Mouse (Mus musculus): Measurements from ENCODE around the gene Xpo1. TPM values are rescaled to one million over a fixed set of nuclear protein-coding genes. Genes with fewer than 3 reads are reported as not detected.

Gene Xpo1
- polyA plus RNA-seq (2015; fragmentation: Nextera tagmentation; extraction: Ambion mirVana): 66.7 and 74.3 TPM in 2 replicates

DNA sequence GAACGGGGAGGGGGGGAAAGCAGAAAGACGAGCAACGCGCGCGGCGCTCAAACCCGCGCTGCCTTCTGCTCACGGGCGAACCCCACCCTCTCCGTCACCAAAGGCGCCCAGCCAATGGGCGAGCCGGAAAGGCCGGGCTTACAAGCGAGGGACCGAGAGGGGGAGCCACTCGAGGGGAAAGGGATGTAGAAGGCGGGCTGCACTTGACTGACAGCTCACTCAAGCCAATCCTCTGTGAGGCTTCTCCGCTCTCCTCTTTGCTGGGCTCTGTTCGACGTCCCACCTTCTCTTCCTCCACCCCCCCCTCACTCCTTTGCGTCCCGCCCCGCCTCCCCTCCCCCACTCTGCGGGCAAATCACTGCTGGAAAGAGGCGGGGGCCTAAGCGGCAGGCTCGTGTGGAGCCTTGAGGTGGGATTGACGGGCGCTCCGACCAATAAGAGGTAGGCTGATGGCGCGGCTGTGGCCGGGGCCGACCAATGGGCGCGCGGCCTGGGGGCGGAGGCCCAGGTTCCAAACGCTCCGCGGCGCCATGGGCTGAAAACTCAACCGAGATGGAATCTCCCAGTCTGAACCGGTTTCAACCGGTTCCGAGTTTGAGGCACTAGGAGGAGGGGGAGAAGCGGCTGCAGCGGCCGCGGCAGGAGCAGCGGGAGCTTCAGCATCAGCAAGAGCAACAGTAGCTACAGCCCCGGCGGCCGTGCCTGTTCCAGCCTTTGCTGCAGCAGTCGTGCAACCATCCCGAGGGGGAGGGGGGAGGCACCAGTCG, at the start of gene Xpo1:
TSS of gene Xpo1 (plus strand) at position 615 of the 767 bp plus-strand sequence.
- WGBS: under 1% methylated on average over 58 of the region's 60 CpGs
- Histone ChIP-seq H3K27me3 (no peaks in the 10 kb centered on the region), H3K36me3 (no peaks in the 10 kb centered on the region), H3K27ac (replicated peaks) (peak within 1 kb of the TSS; percentile 100), H3K4me2 (peak within 1 kb of the TSS; percentile 91), H3K9ac (peak within 1 kb of the TSS; percentile 98), H3K4me3 (peak within 1 kb of the TSS; percentile 94), H3K4me1 (replicated peaks) (peaks cover 27% of the 10 kb centered on the region), H3K9me3 (no peaks in the 10 kb centered on the region)
- ATAC-seq (ENCODE audit: low read depth): peak; percentile 98

- H3K4me1 ChIP-seq (replicated peaks): peaks cover 7% of the 10 kb centered on the region
- 88% methylated on average over 7 of the region's 7 CpGs for WGBS
- no peaks in the 10 kb centered on the region for H3K36me3 ChIP-seq
- no peaks in the 10 kb centered on the region for H3K9me3 ChIP-seq
- ATAC-seq (ENCODE audit: low read depth): no peak
- no peaks in the 10 kb centered on the region for H3K27me3 ChIP-seq
- no peak overlapping the region for H3K4me2 ChIP-seq
- H3K9ac ChIP-seq: no peak overlapping the region
- H3K4me3 ChIP-seq: no peak overlapping the region
- no peak overlapping the region for H3K27ac ChIP-seq (replicated peaks)
Measured at GRCm38 (mm10) chr11:23209717-23210116, 46.1 kb upstream of the Xpo1 start.

GRCm38 (mm10) chr11:23210590-23211510, 45.0 kb upstream of the Xpo1 start:
- ATAC-seq (ENCODE audit: low read depth): peak; percentile 56; the same call in 1 of the 2 replicates
- H3K27ac ChIP-seq (replicated peaks): 0 out of 2 replicates have a peak overlapping the region, but pooled peaks have one; percentile 38
- WGBS: 14% methylated on average over 16 of the region's 16 CpGs
- H3K9ac ChIP-seq: peak overlapping the region; percentile 52
- peak overlapping the region; percentile 53 for H3K4me2 ChIP-seq
- no peaks in the 10 kb centered on the region for H3K36me3 ChIP-seq
- no peaks in the 10 kb centered on the region for H3K9me3 ChIP-seq
- H3K4me3 ChIP-seq: peak overlapping the region; percentile 28
- H3K27me3 ChIP-seq: no peaks in the 10 kb centered on the region
- peaks cover 7% of the 10 kb centered on the region for H3K4me1 ChIP-seq (replicated peaks)

DNA sequence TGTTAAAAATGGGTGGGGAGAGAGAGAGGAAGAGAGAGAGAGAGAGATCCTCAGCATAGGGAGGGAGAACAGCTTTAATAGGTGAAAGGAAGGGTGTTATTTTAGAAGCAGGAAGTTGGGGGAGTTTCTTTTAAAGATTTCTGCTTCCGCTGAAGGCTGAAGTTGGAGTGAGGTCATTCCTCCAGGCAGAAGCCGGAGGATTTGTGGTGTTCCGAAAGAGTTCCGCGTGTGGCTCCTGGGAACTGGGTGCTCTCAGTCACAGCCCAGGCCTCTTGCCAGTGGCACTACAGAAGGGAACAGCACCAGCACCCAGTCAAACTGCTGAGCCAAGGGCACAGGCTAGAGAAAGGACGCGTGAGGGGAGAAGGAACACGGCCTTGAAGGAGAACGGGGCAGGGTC, 38.4 kb upstream of the Xpo1 start:
- ATAC-seq (ENCODE audit: low read depth): no peak
- Histone ChIP-seq H3K36me3 (no peaks in the 10 kb centered on the region), H3K9ac (no peak overlapping the region), H3K27me3 (no peaks in the 10 kb centered on the region), H3K9me3 (no peaks in the 10 kb centered on the region), H3K4me1 (replicated peaks) (no peaks in the 10 kb centered on the region), H3K4me3 (no peak overlapping the region), H3K27ac (replicated peaks) (no peak overlapping the region), H3K4me2 (no peak overlapping the region)
- 91% methylated on average over 9 of the region's 9 CpGs for WGBS

- Histone ChIP-seq H3K4me2 (no peak overlapping the region), H3K4me1 (replicated peaks) (no peaks in the 10 kb centered on the region), H3K9ac (no peak overlapping the region), H3K36me3 (no peaks in the 10 kb centered on the region), H3K9me3 (no peaks in the 10 kb centered on the region), H3K27me3 (no peaks in the 10 kb centered on the region), H3K27ac (replicated peaks) (no peak overlapping the region), H3K4me3 (no peak overlapping the region)
- ATAC-seq (ENCODE audit: low read depth): no peak
- 89% methylated on average over 4 of the region's 4 CpGs for WGBS
Measured at GRCm38 (mm10) chr11:23236015-23236414, 19.8 kb upstream of the Xpo1 start.

DNA sequence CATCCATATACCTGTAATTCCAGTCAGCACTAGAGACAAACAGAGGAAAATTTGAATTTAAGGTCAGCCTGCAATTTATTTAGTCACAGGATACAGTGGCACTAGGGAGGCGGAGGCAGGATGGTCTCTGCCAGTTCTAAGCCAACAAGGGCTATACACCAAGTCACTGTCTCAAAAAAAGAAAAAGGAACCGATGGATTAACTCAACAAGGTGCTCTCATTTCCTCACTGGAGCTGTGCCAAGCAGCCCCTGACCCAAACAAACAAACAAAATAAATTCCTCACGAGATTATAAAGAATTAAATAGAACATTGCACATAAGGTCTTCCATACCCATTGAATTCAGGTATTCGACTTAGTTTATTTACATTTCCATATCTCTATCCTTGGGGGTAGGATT, 1.9 kb upstream of the Xpo1 start:
- no peak for ATAC-seq (ENCODE audit: low read depth)
- peaks cover 16% of the 10 kb centered on the region for H3K4me1 ChIP-seq (replicated peaks)
- no peak overlapping the region for H3K9ac ChIP-seq
- no peaks in the 10 kb centered on the region for H3K9me3 ChIP-seq
- H3K36me3 ChIP-seq: no peaks in the 10 kb centered on the region
- no peak overlapping the region for H3K27ac ChIP-seq (replicated peaks)
- H3K27me3 ChIP-seq: no peaks in the 10 kb centered on the region
- no peak overlapping the region for H3K4me3 ChIP-seq
- 93% methylated on average over 4 of the region's 4 CpGs for WGBS
- H3K4me2 ChIP-seq: no peak overlapping the region

DNA sequence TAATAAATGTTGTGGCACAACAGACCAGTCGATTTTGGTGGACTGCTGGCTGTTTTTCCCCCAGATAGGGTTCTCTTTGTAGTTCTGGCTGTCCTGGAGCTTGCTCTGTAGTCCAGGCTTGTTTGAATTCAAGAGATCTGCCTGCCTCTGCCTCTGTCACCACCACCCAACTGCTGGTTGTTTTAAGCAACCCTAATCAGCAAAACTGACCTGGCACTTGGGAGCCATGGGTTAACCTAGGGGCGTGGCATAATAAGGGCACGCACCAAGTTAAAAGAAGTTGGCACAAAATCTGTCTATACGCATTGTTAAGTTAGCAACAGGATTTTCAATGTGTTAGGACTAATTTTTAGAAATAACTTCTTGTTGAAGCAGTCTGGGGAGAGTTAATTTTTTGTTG, 1.3 kb upstream of the Xpo1 start:
- peak overlapping the region; percentile 94 for H3K4me3 ChIP-seq
- H3K27me3 ChIP-seq: no peaks in the 10 kb centered on the region
- no peak for ATAC-seq (ENCODE audit: low read depth)
- H3K4me1 ChIP-seq (replicated peaks): peaks cover 22% of the 10 kb centered on the region
- 85% methylated on average over 4 of the region's 4 CpGs for WGBS
- peak overlapping the region; percentile 81 for H3K9ac ChIP-seq
- H3K9me3 ChIP-seq: no peaks in the 10 kb centered on the region
- H3K4me2 ChIP-seq: peak overlapping the region; percentile 54
- H3K36me3 ChIP-seq: no peaks in the 10 kb centered on the region
- H3K27ac ChIP-seq (replicated peaks): peak overlapping the region; percentile 96

- ATAC-seq (ENCODE audit: low read depth): peak; percentile 48
- Histone ChIP-seq H3K4me2 (peak overlapping the region; percentile 54), H3K27ac (replicated peaks) (peak overlapping the region; percentile 96), H3K9ac (peak overlapping the region; percentile 81), H3K4me1 (replicated peaks) (peaks cover 23% of the 10 kb centered on the region), H3K4me3 (peak overlapping the region; percentile 94), H3K9me3 (no peaks in the 10 kb centered on the region), H3K36me3 (no peaks in the 10 kb centered on the region), H3K27me3 (no peaks in the 10 kb centered on the region)
- 1% methylated on average over 24 of the region's 24 CpGs for WGBS
Measured at GRCm38 (mm10) chr11:23255053-23255426, 801 bp upstream of the Xpo1 start.

- Histone ChIP-seq H3K36me3 (no peaks in the 10 kb centered on the region), H3K27ac (replicated peaks) (peak overlapping the region; percentile 100), H3K9me3 (no peaks in the 10 kb centered on the region), H3K9ac (peak overlapping the region; percentile 98), H3K4me2 (peak overlapping the region; percentile 91), H3K4me1 (replicated peaks) (peaks cover 30% of the 10 kb centered on the region), H3K4me3 (peak overlapping the region; percentile 94), H3K27me3 (no peaks in the 10 kb centered on the region)
- under 1% methylated on average over 43 of the region's 51 CpGs for WGBS
- ATAC-seq (ENCODE audit: low read depth): peak; percentile 60
Measured at GRCm38 (mm10) chr11:23256194-23256802, 457 bp downstream of the Xpo1 start.

GRCm38 (mm10) chr11:23256803-23257704, 1.2 kb downstream of the Xpo1 start:
- under 1% methylated on average over 48 of the region's 48 CpGs for WGBS

DNA sequence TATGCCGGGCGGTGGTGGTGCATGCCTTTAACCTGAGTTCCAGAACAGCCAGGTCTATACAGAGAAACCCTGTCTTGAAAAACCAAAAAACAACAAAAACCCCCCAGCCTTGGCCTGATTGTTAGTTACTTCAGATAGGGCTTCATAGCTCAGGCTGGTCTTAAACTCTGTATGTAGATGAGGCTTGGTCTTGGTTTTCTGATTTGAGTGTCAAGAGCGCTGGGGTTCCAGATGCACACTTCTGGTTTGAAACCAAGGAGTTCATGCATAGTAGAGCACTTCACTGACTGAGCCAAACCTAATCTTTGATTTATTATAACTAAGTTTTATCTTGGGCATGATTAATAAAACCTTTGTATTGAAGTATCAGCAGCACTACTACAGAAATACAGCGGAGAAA, 3.2 kb downstream of the Xpo1 start:
- WGBS: 93% methylated on average over 4 of the region's 4 CpGs
- H3K9ac ChIP-seq: no peak overlapping the region
- peak overlapping the region; percentile 91; the same call in 1 of the 2 replicates for H3K4me2 ChIP-seq
- no peak for ATAC-seq (ENCODE audit: low read depth)
- peaks cover 18% of the 10 kb centered on the region for H3K36me3 ChIP-seq
- H3K4me3 ChIP-seq: no peak overlapping the region
- peaks cover 30% of the 10 kb centered on the region for H3K4me1 ChIP-seq (replicated peaks)
- no peak overlapping the region for H3K27ac ChIP-seq (replicated peaks)
- no peaks in the 10 kb centered on the region for H3K9me3 ChIP-seq
- H3K27me3 ChIP-seq: no peaks in the 10 kb centered on the region

More at GRCm38 (mm10) chr11:23256803-23257704, 1.2 kb downstream of the Xpo1 start:
- no peak for ATAC-seq (ENCODE audit: low read depth)
- Histone ChIP-seq H3K4me3 (peak overlapping the region; percentile 94), H3K9ac (peak overlapping the region; percentile 98), H3K27ac (replicated peaks) (peak overlapping the region; percentile 100), H3K36me3 (peaks cover 1% of the 10 kb centered on the region; the same call in 1 of the 2 replicates), H3K9me3 (no peaks in the 10 kb centered on the region), H3K4me2 (peak overlapping the region; percentile 91), H3K27me3 (no peaks in the 10 kb centered on the region), H3K4me1 (replicated peaks) (peaks cover 30% of the 10 kb centered on the region)
